Mouse (Mus musculus) embryonic facial prominence, embryonic 11.5 days (tissue): ENCODE data around the gene Mbd3. TPM values are rescaled to one million over a fixed set of nuclear protein-coding genes. Genes with fewer than 3 reads are reported as not detected.
A peak's percentile ranks its signal among the peaks of the same experiment; 100 is the strongest.

Source experiments
- ATAC-seq: fragments of 200-750 bp; cut with Nextera tagmentation; replicated peaks from 2 replicates; pipeline ENCODE4 v1.8.0; 2017; ENCODE audit warnings: low read depth; ENCODE audit not compliant: insufficient number of reproducible peaks, low FRiP score, low TSS enrichment
- DNase-seq: peaks from one replicate; pipeline ENCODE4 v3.0.0-alpha.2; 2015; ENCODE audit warnings: low spot score
- H3K27ac ChIP-seq: fragments of 300-500 bp; sonication (generic); replicated peaks from 2 replicates; pipeline ENCODE4 v1.5.1; 2014; ENCODE audit warnings: mild to moderate bottlenecking, low read depth, low read length, control low read depth
- H3K27me3 ChIP-seq: fragments of 300-500 bp; sonication (generic); 2 replicates; pipeline ENCODE4 v1.6.1; 2014; ENCODE audit warnings: mild to moderate bottlenecking, low read length, moderate library complexity, mixed read lengths; ENCODE audit not compliant: control insufficient read depth, insufficient read depth
- H3K36me3 ChIP-seq: fragments of 300-500 bp; sonication (generic); replicated peaks from 2 replicates; pipeline ENCODE4 v1.6.1; 2014; ENCODE audit warnings: low read depth, mild to moderate bottlenecking, low read length, moderate library complexity, mixed read lengths; ENCODE audit not compliant: control insufficient read depth, insufficient read depth
- H3K4me1 ChIP-seq: fragments of 300-500 bp; sonication (generic); 2 replicates; pipeline ENCODE4 v1.6.1; 2014; ENCODE audit warnings: low read length, mixed read lengths; ENCODE audit not compliant: control insufficient read depth, insufficient read depth
- H3K4me2 ChIP-seq: fragments of 300-500 bp; sonication (generic); 2 replicates; pipeline ENCODE4 v1.6.1; 2014; ENCODE audit warnings: low read depth, mild to moderate bottlenecking, control low read depth, low read length, moderate library complexity
- H3K4me3 ChIP-seq: fragments of 300-500 bp; sonication (generic); 2 replicates; pipeline ENCODE4 v1.5.1; 2014; ENCODE audit warnings: low read depth, low read length, control low read depth
- H3K9ac ChIP-seq: fragments of 300-500 bp; sonication (generic); replicated peaks from 2 replicates; pipeline ENCODE4 v1.6.1; 2014; ENCODE audit warnings: mild to moderate bottlenecking, control low read depth, low read length
- H3K9me3 ChIP-seq: fragments of 300-500 bp; sonication (generic); replicated peaks from 2 replicates; pipeline ENCODE4 v1.6.1; 2016; ENCODE audit warnings: mild to moderate bottlenecking, low read length, inconsistent platforms, mixed read lengths; ENCODE audit not compliant: control insufficient read depth
- WGBS: fragments of 180-500 bp; shearing (Covaris S2); extraction: QIAGEN DNeasy Blood & Tissue Kit; methylation state at CpG from one replicate; pipeline ENCODE4 v1.1.7; 2014; 5-methylcytosine and 5-hydroxymethylcytosine counted together
- polyA plus RNA-seq: library from polyadenylated mRNA; unstranded; fragments of >200 nt; fragmentation: Nextera tagmentation; extraction: Ambion mirVana; gene quantifications from 2 replicates; pipeline ENCODE4 v1.2.1, GENCODE M21; 2014

The Mbd3 gene
- polyA plus RNA-seq, 1 experiment from 2014 or later: 241 TPM

GRCm38 (mm10) chr10:80432387-80432785 lies 33.0 kb upstream of the Mbd3 start:
- ATAC-seq (no peak), DNase-seq (no peak)
- H3K27me3 ChIP-seq: no peaks in the 10 kb centered on the region
- H3K9ac ChIP-seq: peak overlapping the region; percentile 99
- H3K9me3 ChIP-seq: no peaks in the 10 kb centered on the region
- 4% methylated on average over 4 of the region's 4 CpGs for WGBS
- peak overlapping the region; percentile 6; the same call in 1 of the 2 replicates for H3K27ac ChIP-seq
- peak overlapping the region; percentile 99 for H3K4me3 ChIP-seq
- peaks cover 25% of the 10 kb centered on the region for H3K36me3 ChIP-seq
- H3K4me1 ChIP-seq: no peaks in the 10 kb centered on the region; the same call in 1 of the 2 replicates
- H3K4me2 ChIP-seq: peak overlapping the region; percentile 89

- H3K36me3 ChIP-seq: peaks cover 31% of the 10 kb centered on the region
- ATAC-seq (no peak), DNase-seq (peak; percentile 35)
- H3K4me3 ChIP-seq: peak overlapping the region; percentile 99
- H3K4me2 ChIP-seq: peak overlapping the region; percentile 89
- H3K27me3 ChIP-seq: no peaks in the 10 kb centered on the region
- no peaks in the 10 kb centered on the region; the same call in 1 of the 2 replicates for H3K4me1 ChIP-seq
- H3K9me3 ChIP-seq: no peaks in the 10 kb centered on the region
- 23% methylated on average over 16 of the region's 16 CpGs for WGBS
- peak overlapping the region; percentile 99 for H3K9ac ChIP-seq
- H3K27ac ChIP-seq: peak overlapping the region; percentile 6; the same call in 1 of the 2 replicates
Observed at GRCm38 (mm10) chr10:80431570-80432386, 32.4 kb upstream of the Mbd3 start.

GRCm38 (mm10) chr10:80430375-80430980 lies 31.1 kb upstream of the Mbd3 start:
- H3K27me3 ChIP-seq: no peaks in the 10 kb centered on the region
- no peak overlapping the region for H3K4me2 ChIP-seq
- H3K27ac ChIP-seq: no peak overlapping the region
- no peak overlapping the region for H3K9ac ChIP-seq
- WGBS: 75% methylated on average over 6 of the region's 8 CpGs
- no peaks in the 10 kb centered on the region for H3K9me3 ChIP-seq
- DNase-seq (no peak), ATAC-seq (no peak)
- H3K36me3 ChIP-seq: peaks cover 41% of the 10 kb centered on the region
- H3K4me1 ChIP-seq: no peaks in the 10 kb centered on the region; the same call in 1 of the 2 replicates
- no peak overlapping the region for H3K4me3 ChIP-seq

GRCm38 (mm10) chr10:80429800-80430199 lies 30.4 kb upstream of the Mbd3 start:
- H3K27ac ChIP-seq: no peak overlapping the region
- H3K36me3 ChIP-seq: peaks cover 48% of the 10 kb centered on the region
- H3K27me3 ChIP-seq: no peaks in the 10 kb centered on the region
- WGBS: 83% methylated on average over 8 of the region's 8 CpGs
- H3K4me1 ChIP-seq: no peaks in the 10 kb centered on the region; the same call in 1 of the 2 replicates
- DNase-seq (no peak), ATAC-seq (no peak)
- H3K4me3 ChIP-seq: no peak overlapping the region
- no peak overlapping the region for H3K4me2 ChIP-seq
- no peak overlapping the region for H3K9ac ChIP-seq
- H3K9me3 ChIP-seq: no peaks in the 10 kb centered on the region

GRCm38 (mm10) chr10:80425041-80425440 lies 25.7 kb upstream of the Mbd3 start:
- no peak for ATAC-seq
- H3K27ac ChIP-seq: no peak overlapping the region
- no peaks in the 10 kb centered on the region; the same call in 1 of the 2 replicates for H3K4me1 ChIP-seq
- no peak overlapping the region for H3K4me3 ChIP-seq
- H3K9me3 ChIP-seq: no peaks in the 10 kb centered on the region
- no peaks in the 10 kb centered on the region for H3K27me3 ChIP-seq
- no peak for DNase-seq
- 95% methylated on average over 3 of the region's 3 CpGs for WGBS
- no peak overlapping the region for H3K9ac ChIP-seq
- H3K4me2 ChIP-seq: no peak overlapping the region
- peaks cover 59% of the 10 kb centered on the region for H3K36me3 ChIP-seq

- H3K27me3 ChIP-seq: no peaks in the 10 kb centered on the region
- H3K27ac ChIP-seq: no peak overlapping the region
- ATAC-seq (no peak), DNase-seq (peak; percentile 36)
- no peak overlapping the region for H3K4me2 ChIP-seq
- no peak overlapping the region for H3K9ac ChIP-seq
- H3K4me3 ChIP-seq: no peak overlapping the region
- 58% methylated on average over 4 of the region's 4 CpGs for WGBS
- peaks cover 60% of the 10 kb centered on the region for H3K36me3 ChIP-seq
- H3K9me3 ChIP-seq: no peaks in the 10 kb centered on the region
- H3K4me1 ChIP-seq: no peaks in the 10 kb centered on the region
Observed at GRCm38 (mm10) chr10:80423562-80423961, 24.2 kb upstream of the Mbd3 start.

- Histone ChIP-seq H3K27me3 (no peaks in the 10 kb centered on the region), H3K27ac (no peak overlapping the region), H3K4me3 (no peak overlapping the region), H3K9ac (no peak overlapping the region), H3K36me3 (peaks cover 53% of the 10 kb centered on the region), H3K9me3 (no peaks in the 10 kb centered on the region), H3K4me1 (no peaks in the 10 kb centered on the region), H3K4me2 (no peak overlapping the region)
- ATAC-seq: no peak
- 90% methylated on average over 9 of the region's 9 CpGs for WGBS
- DNase-seq: no peak
Observed at GRCm38 (mm10) chr10:80421651-80422472, 22.5 kb upstream of the Mbd3 start.
